Mouse (Mus musculus) brain, embryonic 14.5 days (tissue): ENCODE results near the gene Copz1.

Experiments used
- CTCF ChIP-seq: fragments of 200-500 bp; IDR thresholded peaks from 2 replicates; pipeline ENCODE4 v1.5.1; 2012; ENCODE audit warnings: inconsistent platforms, mild to moderate bottlenecking, moderate library complexity, borderline replicate concordance; ENCODE audit not compliant: insufficient read depth, insufficient read length; ENCODE audit errors: extremely low read depth
- POLR2A ChIP-seq: fragments of 200-500 bp; IDR thresholded peaks from 2 replicates; pipeline ENCODE4 v1.6.1; 2012; ENCODE audit warnings: mild to moderate bottlenecking, inconsistent platforms, borderline replicate concordance; ENCODE audit not compliant: poor library complexity, insufficient read depth, insufficient read length, severe bottlenecking; ENCODE audit errors: extremely low read depth

- TF ChIP-seq CTCF (peak; percentile 93), POLR2A (peak; percentile 92)
Measured at GRCm38 (mm10) chr15:103323455-103324247, 51.1 kb downstream of the Copz1 start.
